Mouse (Mus musculus): Measurements from ENCODE around the gene Ifi205. TPM values are rescaled to one million over a fixed set of nuclear protein-coding genes. Genes with fewer than 3 reads are reported as not detected.
"Not testable (repeated sequence)": the region's sequence is repeated elsewhere in the genome, so short reads cannot be mapped to it uniquely, and the experiment has no call there.

Gene Ifi205
- under 1 TPM in 1 of 2 experiments, not detected in 1; 0.33 TPM for total RNA-seq (2021)

- DNase-seq, result no peak
Measured at GRCm38 (mm10) chr1:174031698-174032097, at the start of gene Ifi205. Ifi205 (minus strand) TSS chr1:174031810.

- DNase-seq, result no peak
Measured at GRCm38 (mm10) chr1:174066305-174066704, 34.7 kb upstream of the Ifi205 start, which contains the start of gene Olfr430. Olfr430 (plus strand) TSS chr1:174066605.

- no peak for DNase-seq
Measured at GRCm38 (mm10) chr1:174055248-174055647, 23.6 kb upstream of the Ifi205 start.

GRCm38 (mm10) chr1:174052981-174053380 is 21.4 kb upstream of the Ifi205 start:
- no peak for DNase-seq

GRCm38 (mm10) chr1:174051931-174052536 is 20.4 kb upstream of the Ifi205 start:
- DNase-seq, result no peak

- DNase-seq, result no peak
Measured at GRCm38 (mm10) chr1:174051515-174051914, 19.9 kb upstream of the Ifi205 start.

- DNase-seq, result no peak
Measured at GRCm38 (mm10) chr1:174050532-174050931, 18.9 kb upstream of the Ifi205 start.

GRCm38 (mm10) chr1:174049357-174049756 is 17.7 kb upstream of the Ifi205 start:
- not testable (repeated sequence) for DNase-seq

- DNase-seq, result no peak
Measured at GRCm38 (mm10) chr1:174048893-174049292, 17.3 kb upstream of the Ifi205 start, which contains the start of gene Olfr432. Olfr432 (plus strand) TSS chr1:174049205.

- not testable (repeated sequence) for DNase-seq
Measured at GRCm38 (mm10) chr1:174048227-174048626, 16.6 kb upstream of the Ifi205 start.

GRCm38 (mm10) chr1:174044431-174044830 is 12.8 kb upstream of the Ifi205 start:
- no peak for DNase-seq

GRCm38 (mm10) chr1:174042091-174042884 is 10.7 kb upstream of the Ifi205 start:
- DNase-seq, result not testable (repeated sequence)

GRCm38 (mm10) chr1:174040523-174041177 is 9.0 kb upstream of the Ifi205 start, which contains the start of gene Olfr433:
Olfr433 (plus strand) TSS chr1:174040705.
- DNase-seq, result peak; percentile 76

- no peak for DNase-seq
Measured at GRCm38 (mm10) chr1:174038480-174038879, 6.9 kb upstream of the Ifi205 start.

GRCm38 (mm10) chr1:174035841-174036240 is 4.2 kb upstream of the Ifi205 start:
- DNase-seq, result no peak

- not testable (repeated sequence) for DNase-seq
Measured at GRCm38 (mm10) chr1:174007050-174007449, 24.6 kb downstream of the Ifi205 start.

GRCm38 (mm10) chr1:174004352-174005109 is 27.1 kb downstream of the Ifi205 start:
- DNase-seq, result not testable (repeated sequence)

GRCm38 (mm10) chr1:173995003-173995402 is 36.6 kb downstream of the Ifi205 start:
- no peak for DNase-seq

GRCm38 (mm10) chr1:173982694-173983305 is 48.8 kb downstream of the Ifi205 start, which contains the start of gene Ifi202b:
Ifi202b (minus strand) TSS chr1:173982744.
- DNase-seq, result not testable (repeated sequence)

GRCm38 (mm10) chr1:173981038-173981437 is 50.6 kb downstream of the Ifi205 start:
- DNase-seq, result not testable (repeated sequence)

- DNase-seq, result no peak
Measured at GRCm38 (mm10) chr1:173977622-173978021, 54.0 kb downstream of the Ifi205 start.

- DNase-seq, result no peak
Measured at GRCm38 (mm10) chr1:173973111-173973510, 58.5 kb downstream of the Ifi205 start.
